In genomic region chr13:48443996-48444395, GRCm38 (mm10) we compare ENCODE assay signal across 1 mouse cellular context.
TF ChIP-seq lines count a peak whose summit lies in the region.

No protein-coding gene starts in this region.

TF ChIP-seq in MEL, 35 proteins besides CTCF, POLR2A, EP300 and RAD21 (continued from another document):
- TF ChIP-seq MXI1 (IDR thresholded peaks at IDR 0.05; ENCODE audit: low read depth, low read length) (peak; percentile 48; the same call in 1 of the 2 replicates), ZKSCAN1 (IDR thresholded peaks at IDR 0.05; ENCODE audit: low read depth, low read length) (no peak), ZMIZ1 (IDR thresholded peaks at IDR 0.05; ENCODE audit: low read depth, low read length) (no peak), GATA1 (IDR thresholded peaks at IDR 0.05; ENCODE audit: low read depth, low read length) (peak; percentile 92), TCF12 (IDR thresholded peaks at IDR 0.05; ENCODE audit: low read depth, low read length) (peak; percentile 94)
